Mouse (Mus musculus): ENCODE measurements at regions not wholly inside any gene's neighbourhood (a gene's known extent, or its start where the extent isn't known, plus 50 kb on each side); places are given as distances from the start of the nearest gene placed in this dataset.
"Not testable (repeated sequence)": the region's sequence is repeated elsewhere in the genome, so short reads cannot be mapped to it uniquely, and the experiment has no call there.

- DNase-seq: no peak
- intact Hi-C loops (cut with DNase I): no loop called here
These were observed 253.4 kb upstream of the Kcnj3 start for GRCm38 (mm10) chr2:55182416-55182815.

- no peak for DNase-seq
- intact Hi-C loops (cut with DNase I): no loop called here
These were observed 228.9 kb upstream of the Kcnj3 start for GRCm38 (mm10) chr2:55206891-55207290.

- intact Hi-C loops (cut with DNase I): no loop called here
- DNase-seq: no peak
These were observed 227.2 kb upstream of the Kcnj3 start for GRCm38 (mm10) chr2:55208620-55209019.

GRCm38 (mm10) chr2:55209848-55210390, 225.9 kb upstream of the Kcnj3 start:
- DNase-seq: no peak
- intact Hi-C loops (cut with DNase I): no loop called here

- intact Hi-C loops (cut with DNase I): no loop called here
These were observed 224.5 kb upstream of the Kcnj3 start for GRCm38 (mm10) chr2:55211281-55211680.

GRCm38 (mm10) chr2:55222046-55222445, 213.7 kb upstream of the Kcnj3 start:
- no peak for DNase-seq
- intact Hi-C loops (cut with DNase I): no loop called here

More at GRCm38 (mm10) chr2:55211281-55211680, 224.5 kb upstream of the Kcnj3 start:
- DNase-seq: no peak

- intact Hi-C loops (cut with DNase I); DNase-seq: not testable (repeated sequence)
These were observed 213.0 kb upstream of the Kcnj3 start for GRCm38 (mm10) chr2:55222741-55223140.

- intact Hi-C loops (cut with DNase I): no loop called here
These were observed 207.5 kb upstream of the Kcnj3 start for GRCm38 (mm10) chr2:55228131-55228797.

GRCm38 (mm10) chr2:55231841-55232240, 203.9 kb upstream of the Kcnj3 start:
- intact Hi-C loops (cut with DNase I): no loop called here
- DNase-seq: no peak

More at GRCm38 (mm10) chr2:55228131-55228797, 207.5 kb upstream of the Kcnj3 start:
- DNase-seq: no peak

- intact Hi-C loops (cut with DNase I): no loop called here
- DNase-seq: no peak
These were observed 182.6 kb upstream of the Kcnj3 start for GRCm38 (mm10) chr2:55253134-55253533.

- intact Hi-C loops (cut with DNase I): no loop called here
- DNase-seq: no peak
These were observed 173.0 kb upstream of the Kcnj3 start for GRCm38 (mm10) chr2:55262721-55263278.

GRCm38 (mm10) chr2:55263847-55264449, 171.8 kb upstream of the Kcnj3 start:
- DNase-seq: no peak
- intact Hi-C loops (cut with DNase I): no loop called here

GRCm38 (mm10) chr2:55306387-55306786, 129.4 kb upstream of the Kcnj3 start:
- intact Hi-C loops (cut with DNase I): loop anchor here (2.0 to 10.0 kb wide), 3 partner anchors 534 to 718 kb away; no protein-coding TSS in a partner anchor
- peak; percentile 5 for DNase-seq

- DNase-seq: no peak
- intact Hi-C loops (cut with DNase I): no loop called here
These were observed 120.1 kb upstream of the Kcnj3 start for GRCm38 (mm10) chr2:55315627-55316026.

GRCm38 (mm10) chr2:55354061-55354460, 81.7 kb upstream of the Kcnj3 start:
- intact Hi-C loops (cut with DNase I); DNase-seq: not testable (repeated sequence)

Data from heart, postnatal 36 days (tissue).